Mouse (Mus musculus) hindbrain, postnatal 0 days (tissue): ENCODE results near the gene Tas2r134. TPM values are rescaled to one million over a fixed set of nuclear protein-coding genes. Genes with fewer than 3 reads are reported as not detected.

Experiments
- ATAC-seq: fragments of 200-750 bp; cut with Nextera tagmentation; 2 replicates; pipeline ENCODE4 v1.8.0; 2017; ENCODE audit warnings: mild to moderate bottlenecking, moderate TSS enrichment, moderate library complexity
- DNase-seq: peaks from one replicate; pipeline ENCODE4 v3.0.0-alpha.2; 2015; ENCODE audit warnings: low spot score
- H3K27ac ChIP-seq: fragments of 300-500 bp; sonication (generic); 2 replicates; pipeline ENCODE4 v1.5.1; 2014; ENCODE audit warnings: mild to moderate bottlenecking
- H3K27me3 ChIP-seq: fragments of 300-500 bp; sonication (generic); 2 replicates; pipeline ENCODE4 v1.6.1; 2014; ENCODE audit warnings: low read length, mixed read lengths; ENCODE audit not compliant: insufficient read depth
- H3K36me3 ChIP-seq: fragments of 300-500 bp; sonication (generic); 2 replicates; pipeline ENCODE4 v1.6.1; 2014; ENCODE audit warnings: low read length, mixed read lengths; ENCODE audit not compliant: insufficient read depth
- H3K4me1 ChIP-seq: fragments of 300-500 bp; sonication (generic); 2 replicates; pipeline ENCODE4 v1.6.1; 2014; ENCODE audit warnings: antibody characterized with exemption, low read length, mixed read lengths; ENCODE audit not compliant: insufficient read depth
- H3K4me2 ChIP-seq: fragments of 300-500 bp; sonication (generic); 2 replicates; pipeline ENCODE4 v1.6.1; 2014; ENCODE audit warnings: low read depth, mild to moderate bottlenecking, low read length, moderate library complexity, mixed read lengths
- H3K4me3 ChIP-seq: fragments of 300-500 bp; sonication (generic); 2 replicates; pipeline ENCODE4 v1.5.1; 2014; ENCODE audit warnings: low read length
- H3K9ac ChIP-seq: fragments of 300-500 bp; sonication (generic); replicated peaks from 2 replicates; pipeline ENCODE4 v1.6.1; 2014; ENCODE audit warnings: mild to moderate bottlenecking, low read length, moderate library complexity, mixed read lengths
- H3K9me3 ChIP-seq: fragments of 300-500 bp; sonication (generic); 2 replicates; pipeline ENCODE4 v1.6.1; 2016; ENCODE audit warnings: low read length, mixed read lengths
- CTCF ChIP-seq: IDR thresholded peaks from 2 replicates; pipeline ENCODE4 v1.5.1; 2016; ENCODE audit warnings: antibody characterized with exemption, control low read depth, low read depth
- WGBS: fragments of 180-500 bp; shearing (Covaris S2); extraction: QIAGEN DNeasy Blood & Tissue Kit; methylation state at CpG from one replicate; pipeline ENCODE4 v1.1.7; 2014; 5-methylcytosine and 5-hydroxymethylcytosine counted together
- polyA plus RNA-seq: library from polyadenylated mRNA; unstranded; fragments of >200 nt; fragmentation: Nextera tagmentation; extraction: Ambion mirVana; gene quantifications from 2 replicates; pipeline ENCODE4 v1.2.1, GENCODE M21; 2015
- total RNA-seq: library from RNA; depleted of rRNA; stranded (reverse); fragments of >200 nt; gene quantifications from 2 replicates; pipeline ENCODE4 v1.2.3, GENCODE M21; 2014

The Tas2r134 gene
- total and polyA plus RNA-seq, 2 experiments from 2014 or later = not detected

GRCm38 (mm10) chr2:51647972-51648371 lies 20.7 kb downstream of the Tas2r134 start:
- no peaks in the 10 kb centered on the region for H3K27me3 ChIP-seq
- H3K27ac ChIP-seq = no peak overlapping the region
- no peaks in the 10 kb centered on the region for H3K4me1 ChIP-seq
- WGBS = 90% methylated on average over 3 of the region's 3 CpGs
- H3K9me3 ChIP-seq = no peaks in the 10 kb centered on the region
- H3K4me3 ChIP-seq = no peak overlapping the region
- DNase-seq (no peak), ATAC-seq (no peak)
- no peak overlapping the region for H3K4me2 ChIP-seq
- no peaks in the 10 kb centered on the region for H3K36me3 ChIP-seq
- no peak overlapping the region for H3K9ac ChIP-seq
- TF ChIP-seq CTCF = no peak

GRCm38 (mm10) chr2:51649887-51650286 lies 22.6 kb downstream of the Tas2r134 start:
- ATAC-seq = no peak
- no peaks in the 10 kb centered on the region for H3K9me3 ChIP-seq
- no peak overlapping the region for H3K9ac ChIP-seq
- no peak overlapping the region for H3K4me3 ChIP-seq
- H3K36me3 ChIP-seq = no peaks in the 10 kb centered on the region
- H3K27me3 ChIP-seq = no peaks in the 10 kb centered on the region
- 79% methylated on average over 1 of the region's 1 CpGs for WGBS
- DNase-seq = no peak
- H3K4me1 ChIP-seq = no peaks in the 10 kb centered on the region
- no peak overlapping the region for H3K4me2 ChIP-seq
- H3K27ac ChIP-seq = no peak overlapping the region
- TF ChIP-seq CTCF = no peak

- no peaks in the 10 kb centered on the region for H3K4me1 ChIP-seq
- ATAC-seq (no peak), DNase-seq (no peak)
- H3K4me3 ChIP-seq = no peak overlapping the region
- no peaks in the 10 kb centered on the region for H3K36me3 ChIP-seq
- H3K9me3 ChIP-seq = no peaks in the 10 kb centered on the region
- H3K4me2 ChIP-seq = no peak overlapping the region
- H3K27me3 ChIP-seq = no peaks in the 10 kb centered on the region
- no peak overlapping the region for H3K9ac ChIP-seq
- 95% methylated on average over 10 of the region's 10 CpGs for WGBS
- H3K27ac ChIP-seq = no peak overlapping the region
- TF ChIP-seq CTCF = no peak
These were observed 24.8 kb downstream of the Tas2r134 start for GRCm38 (mm10) chr2:51652086-51652485.

GRCm38 (mm10) chr2:51657684-51658083 lies 30.4 kb downstream of the Tas2r134 start:
- no peaks in the 10 kb centered on the region for H3K9me3 ChIP-seq
- ATAC-seq (no peak), DNase-seq (no peak)
- no peak for TF ChIP-seq CTCF
- H3K36me3 ChIP-seq = no peaks in the 10 kb centered on the region
- 54% methylated on average over 3 of the region's 3 CpGs for WGBS
- no peak overlapping the region for H3K4me2 ChIP-seq
- no peaks in the 10 kb centered on the region for H3K27me3 ChIP-seq
- H3K4me1 ChIP-seq = no peaks in the 10 kb centered on the region
- H3K9ac ChIP-seq = no peak overlapping the region
- H3K27ac ChIP-seq = no peak overlapping the region
- no peak overlapping the region for H3K4me3 ChIP-seq

GRCm38 (mm10) chr2:51658288-51658687 lies 31.0 kb downstream of the Tas2r134 start:
- no peaks in the 10 kb centered on the region for H3K27me3 ChIP-seq
- H3K27ac ChIP-seq = no peak overlapping the region
- no peak overlapping the region for H3K4me3 ChIP-seq
- no peaks in the 10 kb centered on the region for H3K4me1 ChIP-seq
- DNase-seq (no peak), ATAC-seq (no peak)
- no peaks in the 10 kb centered on the region for H3K9me3 ChIP-seq
- 72% methylated on average over 5 of the region's 5 CpGs for WGBS
- no peak overlapping the region for H3K4me2 ChIP-seq
- no peaks in the 10 kb centered on the region for H3K36me3 ChIP-seq
- TF ChIP-seq CTCF = no peak
- H3K9ac ChIP-seq = no peak overlapping the region

- ATAC-seq (no peak), DNase-seq (no peak)
- Histone ChIP-seq H3K4me3 (no peak overlapping the region), H3K27ac (no peak overlapping the region), H3K27me3 (no peaks in the 10 kb centered on the region), H3K36me3 (no peaks in the 10 kb centered on the region), H3K4me2 (no peak overlapping the region), H3K9me3 (no peaks in the 10 kb centered on the region), H3K9ac (no peak overlapping the region), H3K4me1 (no peaks in the 10 kb centered on the region)
- WGBS = 89% methylated on average over 2 of the region's 2 CpGs
- TF ChIP-seq CTCF = no peak
These were observed 47.0 kb downstream of the Tas2r134 start for GRCm38 (mm10) chr2:51674321-51674720.
